Mouse (Mus musculus): Measurements from ENCODE around the gene Plpp6. TPM values are rescaled to one million over a fixed set of nuclear protein-coding genes. Genes with fewer than 3 reads are reported as not detected.

Gene Plpp6
- polyA plus RNA-seq, 1 experiment from 2014 or later = 7.1 TPM

DNA sequence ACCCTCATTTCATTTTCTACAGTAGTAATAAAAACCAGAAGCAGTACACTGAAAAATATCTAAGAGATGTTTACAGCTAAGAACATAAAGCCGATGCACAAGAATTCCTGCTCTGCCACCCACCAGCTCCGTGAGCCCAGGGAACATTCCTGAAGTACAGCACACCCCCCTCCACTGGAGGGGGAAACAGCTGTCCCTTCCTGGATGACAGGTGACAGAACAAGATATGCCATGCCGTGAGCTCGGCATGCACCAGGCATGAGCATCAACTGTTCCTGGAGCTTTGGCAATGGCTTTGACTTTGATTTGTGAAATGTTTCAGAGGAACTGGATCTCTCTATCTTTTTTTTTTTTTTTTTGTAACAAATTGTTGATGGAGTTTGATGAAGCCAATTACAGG is 17.0 kb upstream of the Plpp6 start:
- Histone ChIP-seq H3K36me3 (peaks cover 3% of the 10 kb centered on the region; the same call in 1 of the 2 replicates), H3K27me3 (no peaks in the 10 kb centered on the region), H3K9me3 (replicated peaks) (no peaks in the 10 kb centered on the region), H3K27ac (peak overlapping the region; percentile 69), H3K9ac (no peak overlapping the region), H3K4me1 (replicated peaks) (peaks cover 16% of the 10 kb centered on the region), H3K4me2 (peak overlapping the region; percentile 6; the same call in 1 of the 2 replicates), H3K4me3 (no peak overlapping the region)
- WGBS = 7% methylated on average over 4 of the region's 4 CpGs
- peak; percentile 64; the same call in 1 of the 2 replicates for ATAC-seq (replicated peaks; ENCODE audit: insufficient number of reproducible peaks, insufficient read depth, low FRiP score, low read depth)

DNA sequence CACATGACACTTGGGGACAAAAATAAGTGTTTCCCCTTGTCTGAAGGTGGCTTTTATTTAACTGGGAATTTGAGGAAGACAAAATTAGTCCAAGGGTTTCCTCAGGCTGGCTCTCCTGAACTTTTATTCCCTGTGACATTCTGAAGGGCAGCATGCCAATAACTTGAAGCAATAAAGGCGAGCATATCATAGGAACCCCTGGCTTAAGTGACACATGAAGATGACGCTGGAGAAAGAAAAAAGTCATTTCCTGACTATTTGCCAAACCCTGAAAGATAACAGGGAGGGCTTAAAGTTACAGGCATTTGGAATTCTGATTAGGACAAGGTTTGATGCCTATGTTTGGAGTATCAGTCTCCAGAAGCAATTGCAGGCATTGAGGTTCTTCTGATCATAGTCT is 16.4 kb upstream of the Plpp6 start:
- Histone ChIP-seq H3K9me3 (replicated peaks) (no peaks in the 10 kb centered on the region), H3K9ac (no peak overlapping the region), H3K27ac (peak overlapping the region; percentile 69), H3K4me1 (replicated peaks) (peaks cover 16% of the 10 kb centered on the region), H3K36me3 (peaks cover 3% of the 10 kb centered on the region; the same call in 1 of the 2 replicates), H3K27me3 (no peaks in the 10 kb centered on the region), H3K4me2 (no peak overlapping the region), H3K4me3 (no peak overlapping the region)
- no peak for ATAC-seq (replicated peaks; ENCODE audit: insufficient number of reproducible peaks, insufficient read depth, low FRiP score, low read depth)
- 10% methylated on average over 2 of the region's 2 CpGs for WGBS

DNA sequence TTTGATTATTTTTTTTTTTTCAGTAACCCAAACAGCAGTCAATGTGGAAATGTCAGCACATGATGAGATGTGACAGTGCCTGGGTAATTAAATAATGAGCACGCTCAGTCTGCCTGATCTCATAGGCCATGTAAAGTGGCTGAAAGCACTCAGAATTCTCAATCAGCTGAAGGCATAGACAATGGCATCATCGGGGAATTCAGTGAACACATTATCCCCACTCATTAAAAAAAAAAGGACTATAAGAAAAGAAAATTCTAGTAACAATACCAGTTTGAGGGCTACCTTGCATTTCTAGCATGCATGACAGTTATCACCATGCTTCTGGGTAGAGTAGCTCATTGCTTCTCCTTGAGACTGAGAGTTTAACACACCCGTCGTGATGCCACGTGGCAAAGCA is 12.5 kb upstream of the Plpp6 start:
- Histone ChIP-seq H3K4me3 (no peak overlapping the region), H3K27me3 (no peaks in the 10 kb centered on the region), H3K4me2 (no peak overlapping the region), H3K9ac (no peak overlapping the region), H3K4me1 (replicated peaks) (peaks cover 13% of the 10 kb centered on the region), H3K36me3 (peaks cover 3% of the 10 kb centered on the region; the same call in 1 of the 2 replicates), H3K27ac (no peak overlapping the region), H3K9me3 (replicated peaks) (no peaks in the 10 kb centered on the region)
- 78% methylated on average over 5 of the region's 5 CpGs for WGBS
- no peak for ATAC-seq (replicated peaks; ENCODE audit: insufficient number of reproducible peaks, insufficient read depth, low FRiP score, low read depth)

DNA sequence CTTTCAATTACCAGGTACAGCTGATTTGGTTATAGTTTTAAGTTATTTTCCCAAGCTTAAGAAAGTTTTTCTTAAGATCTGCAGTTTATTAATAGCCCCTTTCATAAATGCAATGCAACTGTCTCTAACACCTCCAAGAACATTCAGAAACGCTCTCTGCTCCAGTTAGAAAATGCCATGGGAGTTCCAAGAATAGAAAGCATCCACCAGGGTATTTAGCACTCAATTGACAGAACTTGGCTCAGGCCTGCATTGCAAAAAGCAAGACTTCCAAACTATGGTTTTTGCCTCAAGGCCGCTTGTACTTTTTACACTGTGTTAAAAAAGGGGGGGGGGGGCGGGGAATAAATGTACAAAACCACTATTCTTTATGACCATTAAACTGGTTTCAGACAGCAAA is 640 bp upstream of the Plpp6 start:
- Histone ChIP-seq H3K9me3 (replicated peaks) (no peaks in the 10 kb centered on the region), H3K4me3 (peak overlapping the region; percentile 73), H3K36me3 (no peaks in the 10 kb centered on the region), H3K4me2 (peak overlapping the region; percentile 87), H3K27ac (peak overlapping the region; percentile 93), H3K4me1 (replicated peaks) (peaks cover 31% of the 10 kb centered on the region), H3K9ac (peak overlapping the region; percentile 89; the same call in 1 of the 2 replicates), H3K27me3 (no peaks in the 10 kb centered on the region)
- 36% methylated on average over 3 of the region's 3 CpGs for WGBS
- ATAC-seq (replicated peaks; ENCODE audit: insufficient number of reproducible peaks, insufficient read depth, low FRiP score, low read depth) = no peak

DNA sequence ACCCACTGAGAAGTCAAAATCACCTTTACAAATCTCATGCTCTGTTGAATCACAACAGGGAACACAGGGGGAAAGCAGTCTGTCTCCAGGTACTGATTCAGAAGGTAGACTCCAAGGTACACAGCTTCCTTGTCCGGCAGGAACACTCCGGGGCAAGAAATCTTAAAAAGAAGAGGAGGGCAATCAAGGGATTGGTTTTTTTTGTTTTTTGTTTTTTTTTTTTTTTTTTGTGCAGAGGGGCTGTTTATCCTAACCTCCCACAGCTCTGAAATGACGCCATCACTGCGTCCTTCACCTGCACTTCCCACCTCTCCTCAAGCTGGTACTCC is 276 bp upstream of the Plpp6 start:
- H3K27ac ChIP-seq = peak overlapping the region; percentile 93
- WGBS = 5% methylated on average over 4 of the region's 4 CpGs
- peak overlapping the region; percentile 73 for H3K4me3 ChIP-seq
- no peaks in the 10 kb centered on the region for H3K27me3 ChIP-seq
- no peaks in the 10 kb centered on the region for H3K36me3 ChIP-seq
- H3K4me2 ChIP-seq = peak overlapping the region; percentile 87
- H3K9ac ChIP-seq = peak overlapping the region; percentile 89
- ATAC-seq (replicated peaks; ENCODE audit: insufficient number of reproducible peaks, insufficient read depth, low FRiP score, low read depth) = no peak
- no peaks in the 10 kb centered on the region for H3K9me3 ChIP-seq (replicated peaks)
- peaks cover 31% of the 10 kb centered on the region for H3K4me1 ChIP-seq (replicated peaks)

DNA sequence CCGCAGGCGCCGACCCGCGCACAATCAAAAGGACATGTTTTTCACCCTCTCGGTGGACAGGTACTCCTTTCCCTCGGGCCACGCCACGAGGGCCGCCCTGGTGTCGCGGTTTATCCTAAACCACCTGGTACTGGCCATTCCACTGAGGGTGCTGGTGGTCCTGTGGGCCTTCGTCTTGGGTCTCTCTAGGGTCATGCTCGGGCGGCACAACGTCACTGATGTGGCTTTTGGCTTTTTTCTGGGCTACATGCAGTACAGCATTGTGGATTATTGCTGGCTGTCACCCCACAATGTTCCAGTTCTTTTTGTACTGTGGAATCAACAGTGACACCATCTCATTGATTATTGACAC is 775 bp downstream of the Plpp6 start:
- Histone ChIP-seq H3K4me2 (peak overlapping the region; percentile 87), H3K36me3 (no peaks in the 10 kb centered on the region), H3K9ac (peak overlapping the region; percentile 89), H3K4me3 (peak overlapping the region; percentile 73), H3K27me3 (no peaks in the 10 kb centered on the region), H3K9me3 (replicated peaks) (no peaks in the 10 kb centered on the region), H3K27ac (peak overlapping the region; percentile 93), H3K4me1 (replicated peaks) (peaks cover 31% of the 10 kb centered on the region)
- ATAC-seq (replicated peaks; ENCODE audit: insufficient number of reproducible peaks, insufficient read depth, low FRiP score, low read depth) = no peak
- 5% methylated on average over 16 of the region's 16 CpGs for WGBS

DNA sequence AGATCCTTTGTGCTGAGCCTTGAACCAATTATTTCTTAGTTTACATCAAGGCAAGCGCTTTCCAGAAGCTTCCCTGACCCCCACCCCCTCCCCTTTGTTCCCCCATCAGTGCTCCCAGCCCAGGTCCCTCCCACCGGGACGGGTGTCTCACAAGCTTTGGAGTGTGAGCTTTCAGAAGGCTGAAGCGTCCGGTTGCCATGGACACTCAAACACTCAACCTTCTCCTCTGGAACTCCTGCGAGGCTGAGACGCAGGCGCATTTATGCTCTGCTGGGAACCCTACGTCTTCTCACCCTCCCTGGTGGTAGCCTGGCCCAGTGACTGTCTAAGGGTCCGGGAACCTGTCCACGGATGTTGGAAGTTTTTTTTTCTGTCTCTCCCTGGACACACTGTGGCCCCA is 3.9 kb downstream of the Plpp6 start, which contains the start of gene 4430402I18Rik:
4430402I18Rik (minus strand) TSS at position 149 of the 400 bp plus-strand sequence.
- Histone ChIP-seq H3K36me3 (no peaks in the 10 kb centered on the region), H3K4me1 (replicated peaks) (peaks cover 23% of the 10 kb centered on the region), H3K4me2 (peak within 1 kb of the TSS; percentile 23; the same call in 1 of the 2 replicates), H3K27ac (no peak within 1 kb of the TSS), H3K4me3 (no peak within 1 kb of the TSS), H3K27me3 (no peaks in the 10 kb centered on the region), H3K9me3 (replicated peaks) (no peaks in the 10 kb centered on the region), H3K9ac (no peak within 1 kb of the TSS)
- WGBS = 11% methylated on average over 11 of the region's 11 CpGs
- no peak for ATAC-seq (replicated peaks; ENCODE audit: insufficient number of reproducible peaks, insufficient read depth, low FRiP score, low read depth)

DNA sequence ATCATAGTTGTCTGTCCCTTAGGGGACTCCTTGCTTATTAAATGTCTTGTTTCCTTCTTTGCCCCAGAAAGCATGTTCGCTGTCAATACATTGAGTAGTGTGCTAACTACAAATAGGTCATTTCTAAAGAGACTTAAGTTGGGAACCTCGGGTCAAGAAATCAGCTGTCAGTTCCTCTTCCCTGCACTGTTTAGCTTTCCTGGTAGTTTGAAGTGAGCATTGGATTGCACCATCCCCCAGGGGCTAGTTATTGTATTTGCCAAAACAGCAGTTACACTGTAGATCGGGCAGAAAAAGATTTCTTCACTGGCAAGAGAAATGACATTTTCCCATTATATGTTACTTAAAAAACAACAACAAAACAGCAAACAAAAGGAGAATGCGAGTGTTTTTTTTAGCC is 4.4 kb downstream of the Plpp6 start:
- Histone ChIP-seq H3K4me2 (no peak overlapping the region), H3K36me3 (no peaks in the 10 kb centered on the region), H3K9me3 (replicated peaks) (no peaks in the 10 kb centered on the region), H3K27ac (no peak overlapping the region), H3K4me3 (no peak overlapping the region), H3K4me1 (replicated peaks) (peaks cover 21% of the 10 kb centered on the region), H3K9ac (no peak overlapping the region), H3K27me3 (no peaks in the 10 kb centered on the region)
- WGBS = 69% methylated on average over 4 of the region's 4 CpGs
- no peak for ATAC-seq (replicated peaks; ENCODE audit: insufficient number of reproducible peaks, insufficient read depth, low FRiP score, low read depth)

DNA sequence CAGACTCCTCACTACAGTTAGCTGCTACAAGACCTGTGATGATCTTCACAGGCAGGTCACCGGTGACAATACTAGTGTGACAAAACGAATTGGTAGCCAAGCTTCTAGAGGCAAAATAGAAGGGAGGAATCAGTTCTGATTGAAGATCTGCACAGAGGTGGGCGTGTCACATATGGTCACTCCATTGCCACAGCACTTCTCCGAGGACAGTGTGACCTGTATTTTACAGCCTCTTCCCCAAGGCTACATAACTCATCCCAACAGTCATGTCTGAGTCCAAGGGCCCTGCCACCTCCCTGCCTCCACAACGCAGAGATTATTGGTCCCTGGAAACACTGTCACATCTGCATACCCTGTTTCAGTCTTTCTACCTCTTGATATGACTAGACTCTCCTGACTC is 5.5 kb downstream of the Plpp6 start:
- no peak overlapping the region for H3K27ac ChIP-seq
- H3K4me3 ChIP-seq = no peak overlapping the region
- ATAC-seq (replicated peaks; ENCODE audit: insufficient number of reproducible peaks, insufficient read depth, low FRiP score, low read depth) = no peak
- no peaks in the 10 kb centered on the region for H3K36me3 ChIP-seq
- no peaks in the 10 kb centered on the region for H3K27me3 ChIP-seq
- H3K9me3 ChIP-seq (replicated peaks) = no peaks in the 10 kb centered on the region
- peaks cover 21% of the 10 kb centered on the region for H3K4me1 ChIP-seq (replicated peaks)
- 79% methylated on average over 5 of the region's 5 CpGs for WGBS
- no peak overlapping the region for H3K4me2 ChIP-seq
- no peak overlapping the region for H3K9ac ChIP-seq

DNA sequence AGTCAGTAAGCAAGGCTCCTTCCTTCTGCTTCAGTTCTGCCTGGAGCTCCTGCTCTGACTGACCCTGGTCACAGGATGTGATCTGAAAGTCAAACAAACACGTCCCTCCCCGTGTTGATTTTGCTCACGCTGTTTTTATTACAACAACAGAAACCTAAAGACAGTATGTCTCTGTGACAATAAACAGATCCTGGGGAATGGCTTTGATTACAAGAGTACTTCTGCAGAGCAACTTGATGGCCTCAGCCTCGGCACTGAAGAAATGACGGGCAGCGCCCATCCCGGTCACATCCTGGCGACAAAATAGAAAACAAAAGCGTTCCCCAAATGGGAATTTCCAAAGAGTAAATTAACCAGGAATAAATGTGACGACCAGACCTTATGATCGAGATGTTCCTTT is 6.5 kb downstream of the Plpp6 start:
- H3K9ac ChIP-seq = no peak overlapping the region
- ATAC-seq (replicated peaks; ENCODE audit: insufficient number of reproducible peaks, insufficient read depth, low FRiP score, low read depth) = no peak
- 0 out of 2 replicates have a peak, but pooled peaks cover 6% of the 10 kb centered on the region for H3K27me3 ChIP-seq
- no peak overlapping the region for H3K27ac ChIP-seq
- H3K4me1 ChIP-seq (replicated peaks) = peaks cover 16% of the 10 kb centered on the region
- no peaks in the 10 kb centered on the region for H3K9me3 ChIP-seq (replicated peaks)
- WGBS = 43% methylated on average over 11 of the region's 11 CpGs
- no peak overlapping the region for H3K4me2 ChIP-seq
- no peaks in the 10 kb centered on the region for H3K36me3 ChIP-seq
- H3K4me3 ChIP-seq = no peak overlapping the region

DNA sequence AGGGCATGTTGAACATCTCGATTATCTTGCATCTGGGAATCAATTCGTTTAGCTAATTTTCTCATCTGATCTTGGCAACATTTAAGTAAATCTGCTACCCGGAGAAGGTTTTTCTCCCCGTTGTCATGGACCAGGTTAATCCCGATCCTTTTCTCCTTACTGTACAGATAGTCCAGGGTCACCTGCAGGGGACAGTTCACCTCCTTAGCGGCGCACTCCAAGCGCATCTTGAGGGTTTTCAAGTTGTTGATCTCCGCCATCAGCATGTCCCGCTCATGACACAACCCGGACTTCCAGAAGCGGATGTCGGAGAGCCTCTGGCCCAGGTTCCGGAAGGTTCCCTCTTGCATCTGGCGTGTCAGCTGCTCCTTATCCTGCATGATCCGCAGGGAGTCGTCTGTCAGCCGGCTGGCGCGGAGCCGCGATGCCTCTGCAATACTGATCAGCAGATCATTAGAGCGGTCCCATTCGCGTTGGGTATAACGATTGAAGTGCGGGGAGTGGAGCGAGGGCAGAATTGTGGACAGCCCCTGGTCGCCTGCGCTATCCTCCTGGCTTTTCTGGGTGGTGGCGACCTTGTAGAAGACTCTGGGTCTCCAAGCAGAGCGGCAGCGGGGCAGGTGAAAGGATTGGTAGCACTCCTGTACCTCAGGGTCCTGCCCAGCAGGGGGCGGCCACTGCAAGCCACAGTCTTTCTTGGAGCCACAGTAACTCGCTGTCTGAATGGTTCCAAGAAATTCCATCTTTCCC is 11.3 kb downstream of the Plpp6 start:
- Histone ChIP-seq H3K36me3 (no peaks in the 10 kb centered on the region), H3K4me1 (replicated peaks) (peaks cover 6% of the 10 kb centered on the region), H3K4me3 (peak overlapping the region; percentile 48), H3K4me2 (peak overlapping the region; percentile 88), H3K27ac (no peak overlapping the region), H3K9me3 (replicated peaks) (no peaks in the 10 kb centered on the region), H3K9ac (peak overlapping the region; percentile 48), H3K27me3 (0 out of 2 replicates have a peak, but pooled peaks cover 6% of the 10 kb centered on the region)
- 19% methylated on average over 35 of the region's 35 CpGs for WGBS
- ATAC-seq (replicated peaks; ENCODE audit: insufficient number of reproducible peaks, insufficient read depth, low FRiP score, low read depth) = no peak

DNA sequence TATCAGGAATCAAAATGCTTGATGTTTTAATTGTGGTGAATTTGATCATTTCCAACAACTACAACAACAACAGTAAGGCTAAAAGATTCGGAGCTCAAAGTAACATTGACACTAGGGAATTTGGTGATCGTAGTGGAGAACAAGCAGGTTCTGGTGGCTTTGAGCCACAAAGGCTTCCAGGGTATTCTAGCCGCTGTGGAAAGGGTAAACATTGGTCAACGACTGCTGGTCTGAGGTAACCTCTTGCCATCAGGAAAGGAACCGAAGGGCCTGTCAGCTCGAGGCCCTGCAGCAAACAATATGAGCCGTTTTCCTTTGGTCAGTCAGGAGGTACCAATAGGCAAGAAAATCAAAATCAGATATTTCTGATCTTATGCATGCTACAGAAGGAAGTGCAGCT is 18.9 kb downstream of the Plpp6 start:
- H3K27ac ChIP-seq = no peak overlapping the region
- H3K27me3 ChIP-seq = no peaks in the 10 kb centered on the region
- H3K4me3 ChIP-seq = no peak overlapping the region
- no peaks in the 10 kb centered on the region for H3K36me3 ChIP-seq
- H3K4me2 ChIP-seq = no peak overlapping the region
- no peak overlapping the region for H3K9ac ChIP-seq
- no peaks in the 10 kb centered on the region for H3K4me1 ChIP-seq (replicated peaks)
- 78% methylated on average over 7 of the region's 7 CpGs for WGBS
- ATAC-seq (replicated peaks; ENCODE audit: insufficient number of reproducible peaks, insufficient read depth, low FRiP score, low read depth) = no peak
- no peaks in the 10 kb centered on the region for H3K9me3 ChIP-seq (replicated peaks)

Measured in heart, embryonic 15.5 days (tissue).